Mouse (Mus musculus) MEL (cell line): ENCODE data around the gene Slc25a21. TPM values are rescaled to one million over a fixed set of nuclear protein-coding genes. Genes with fewer than 3 reads are reported as not detected.

Experiments used
- DNase-seq: peaks from one replicate; pipeline ENCODE4 v3.0.0; 2011; ENCODE audit warnings: low read depth, low spot score
- H3K27ac ChIP-seq: 2 replicates; pipeline ENCODE4 v1.5.1; 2012; ENCODE audit warnings: low read depth, mild to moderate bottlenecking, control low read depth, low read length, moderate library complexity; ENCODE audit not compliant: control insufficient read depth
- H3K27me3 ChIP-seq, 2 experiments: fragments of 150-350 bp in 1 of 2; sonication (generic) in 1 of 2; 2 replicates each; pipeline ENCODE4 v1.6.1; 2012; ENCODE audit warnings: low read length in 2 of 2, mild to moderate bottlenecking in 2 of 2, improper control_type of control experiment in 1 of 2, moderate library complexity in 1 of 2; ENCODE audit not compliant: insufficient read depth in 2 of 2, control insufficient read depth in 1 of 2
- H3K36me3 ChIP-seq, 2 experiments: 2 replicates each; pipeline ENCODE4 v1.6.1; 2012 to 2014; ENCODE audit warnings: low read length in 2 of 2, improper control_type of control experiment in 1 of 2, inconsistent platforms in 1 of 2, mild to moderate bottlenecking in 1 of 2; ENCODE audit not compliant: insufficient read depth in 2 of 2, control insufficient read depth in 1 of 2
- H3K4me1 ChIP-seq, 2 experiments: fragments of 150-350 bp in 1 of 2; sonication (generic) in 1 of 2; 2 replicates each; pipeline ENCODE4 v1.6.1; 2012; ENCODE audit warnings: low read length in 2 of 2, improper control_type of control experiment in 1 of 2, mild to moderate bottlenecking in 1 of 2; ENCODE audit not compliant: insufficient read depth in 2 of 2, control insufficient read depth in 1 of 2
- H3K4me3 ChIP-seq, 2 experiments: fragments of 150-350 bp in 1 of 2; sonication (generic) in 1 of 2; 2 replicates each; pipeline ENCODE4 v1.5.1; 2012; ENCODE audit warnings: low read depth in 2 of 2, low read length in 2 of 2, mild to moderate bottlenecking in 2 of 2, moderate library complexity in 2 of 2, control low read depth in 1 of 2, improper control_type of control experiment in 1 of 2; ENCODE audit not compliant: control insufficient read depth in 1 of 2, insufficient read depth in 1 of 2
- H3K79me2 ChIP-seq: 2 replicates; pipeline ENCODE4 v1.6.1; 2012; ENCODE audit warnings: mild to moderate bottlenecking, low read length, moderate library complexity; ENCODE audit not compliant: control insufficient read depth, poor library complexity, insufficient read depth
- H3K9ac ChIP-seq: 2 replicates; pipeline ENCODE4 v1.6.1; 2012; ENCODE audit warnings: low read depth, mild to moderate bottlenecking, control low read depth, low read length, moderate library complexity; ENCODE audit not compliant: control insufficient read depth, poor library complexity, severe bottlenecking
- H3K9me3 ChIP-seq: fragments of 150-350 bp; sonication (generic); replicated peaks from 2 replicates; pipeline ENCODE4 v1.6.1; 2012; ENCODE audit warnings: mild to moderate bottlenecking, low read length, improper control_type of control experiment, moderate library complexity; ENCODE audit not compliant: insufficient read depth
- BHLHE40 ChIP-seq: IDR thresholded peaks from 2 replicates; pipeline ENCODE4 v1.6.1; 2012; ENCODE audit warnings: low read depth, mild to moderate bottlenecking, inconsistent platforms, low read length, improper control_type of control experiment, borderline replicate concordance
- CTCF ChIP-seq, 3 experiments: IDR thresholded peaks in 2 of 3; conservative IDR thresholded peaks in 1 of 3; 2 replicates each; pipeline ENCODE4 v1.5.1; 2011 to 2012; ENCODE audit warnings: low read length in 3 of 3, low read depth in 2 of 3, mild to moderate bottlenecking in 2 of 3, improper control_type of control experiment in 1 of 3, inconsistent platforms in 1 of 3, mixed read lengths in 1 of 3, moderate library complexity in 1 of 3; ENCODE audit not compliant: control insufficient read depth in 1 of 3, insufficient read depth in 1 of 3, poor library complexity in 1 of 3, severe bottlenecking in 1 of 3
- ELF1 ChIP-seq: IDR thresholded peaks from 2 replicates; pipeline ENCODE4 v1.6.1; 2014; ENCODE audit warnings: low read depth, mild to moderate bottlenecking, inconsistent platforms, low read length, improper control_type of control experiment, moderate library complexity
- EP300 ChIP-seq, 2 experiments: IDR thresholded peaks; 2 replicates each; pipeline ENCODE4 v1.6.1; 2011; ENCODE audit warnings: improper control_type of control experiment in 2 of 2, low read length in 2 of 2, low read depth in 1 of 2, mild to moderate bottlenecking in 1 of 2
- GABPA ChIP-seq: IDR thresholded peaks from 2 replicates; pipeline ENCODE4 v1.6.1; 2012; ENCODE audit warnings: low read depth, mild to moderate bottlenecking, inconsistent platforms, low read length, improper control_type of control experiment, moderate library complexity
- HCFC1 ChIP-seq: IDR thresholded peaks from 2 replicates; pipeline ENCODE4 v1.6.1; 2012; ENCODE audit warnings: low read depth, mild to moderate bottlenecking, inconsistent platforms, low read length, improper control_type of control experiment, moderate library complexity
- MAFK ChIP-seq: IDR thresholded peaks from 2 replicates; pipeline ENCODE4 v1.6.1; 2011; ENCODE audit warnings: low read depth, mild to moderate bottlenecking, low read length, improper control_type of control experiment, borderline replicate concordance
- MAZ ChIP-seq: IDR thresholded peaks from 2 replicates; pipeline ENCODE4 v1.6.1; 2012; ENCODE audit warnings: low read depth, mild to moderate bottlenecking, inconsistent platforms, low read length, improper control_type of control experiment
- MYC ChIP-seq: IDR thresholded peaks from 2 replicates; pipeline ENCODE4 v1.6.1; 2011; ENCODE audit warnings: low read depth, mild to moderate bottlenecking, low read length, improper control_type of control experiment, moderate library complexity
- NRF1 ChIP-seq: IDR thresholded peaks from 2 replicates; pipeline ENCODE4 v1.6.1; 2014; ENCODE audit warnings: low read depth, mild to moderate bottlenecking, inconsistent platforms, low read length, improper control_type of control experiment, moderate library complexity; ENCODE audit not compliant: poor library complexity, insufficient read depth, severe bottlenecking
- POLR2A ChIP-seq, 2 experiments: IDR thresholded peaks; 2 replicates each; pipeline ENCODE4 v1.6.1; 2011 to 2012; ENCODE audit warnings: low read length in 2 of 2, mild to moderate bottlenecking in 2 of 2, control low read depth in 1 of 2, improper control_type of control experiment in 1 of 2, low read depth in 1 of 2, moderate library complexity in 1 of 2; ENCODE audit not compliant: control insufficient read depth in 1 of 2, insufficient read depth in 1 of 2, poor library complexity in 1 of 2
- POLR2AphosphoS5 ChIP-seq: IDR thresholded peaks from 2 replicates; pipeline ENCODE4 v1.6.1; 2012; ENCODE audit warnings: low read depth, borderline replicate concordance, mild to moderate bottlenecking, inconsistent platforms, low read length, moderate library complexity, mixed read lengths
- RCOR1 ChIP-seq: IDR thresholded peaks from 2 replicates; pipeline ENCODE4 v1.6.1; 2012; ENCODE audit warnings: low read depth, mild to moderate bottlenecking, inconsistent platforms, low read length, improper control_type of control experiment
- SMC3 ChIP-seq: IDR thresholded peaks from 2 replicates; pipeline ENCODE4 v1.6.1; 2011; ENCODE audit warnings: low read depth, low read length, improper control_type of control experiment
- TBP ChIP-seq: IDR thresholded peaks from 2 replicates; pipeline ENCODE4 v1.8.0; 2011; ENCODE audit warnings: low read depth, low read length, improper control_type of control experiment
- UBTF ChIP-seq: IDR thresholded peaks from 2 replicates; pipeline ENCODE4 v1.6.1; 2012; ENCODE audit warnings: low read depth, mild to moderate bottlenecking, inconsistent platforms, low read length, improper control_type of control experiment, moderate library complexity, borderline replicate concordance; ENCODE audit not compliant: insufficient read depth
- USF1 ChIP-seq: IDR thresholded peaks from 2 replicates; pipeline ENCODE4 v1.6.1; 2014; ENCODE audit warnings: low read depth, mild to moderate bottlenecking, inconsistent platforms, low read length, improper control_type of control experiment, moderate library complexity
- USF2 ChIP-seq, 2 experiments: IDR thresholded peaks; 2 replicates each; pipeline ENCODE4 v1.6.1; 2011 to 2012; ENCODE audit warnings: improper control_type of control experiment in 2 of 2, low read length in 2 of 2, borderline replicate concordance in 1 of 2, inconsistent platforms in 1 of 2, low read depth in 1 of 2, mild to moderate bottlenecking in 1 of 2; ENCODE audit not compliant: insufficient read depth in 1 of 2
- ZC3H11A ChIP-seq: IDR thresholded peaks from 2 replicates; pipeline ENCODE4 v1.6.1; 2012; ENCODE audit warnings: low read depth, mild to moderate bottlenecking, inconsistent platforms, low read length, improper control_type of control experiment
- ZMIZ1 ChIP-seq: IDR thresholded peaks from 2 replicates; pipeline ENCODE4 v1.6.1; 2012; ENCODE audit warnings: low read depth, mild to moderate bottlenecking, inconsistent platforms, low read length, improper control_type of control experiment, moderate library complexity
- polyA plus RNA-seq, 2 experiments: library from polyadenylated mRNA; stranded (reverse) in 1 of 2; unstranded in 1 of 2; fragments of >175 nt in 1 of 2; fragments of >200 nt in 1 of 2; gene quantifications; 2 replicates each; pipeline versions ENCODE4 v1.2.1 to v1.2.4; 2012; ENCODE audit warnings: low replicate concordance in 2 of 2, low read depth in 1 of 2; ENCODE audit not compliant: insufficient read length in 2 of 2, insufficient read depth in 1 of 2, missing spikeins in 1 of 2
- total RNA-seq: library from RNA; depleted of rRNA; stranded (reverse); fragments of 300-350 nt; gene quantifications from 2 replicates; pipeline ENCODE4 v1.2.3, GENCODE M21; 2012

Slc25a21 gene
- total and polyA plus RNA-seq, 3 experiments = 14.7 to 18.3 TPM; not detected in 1

- DNase-seq = no peak
- TF ChIP-seq HCFC1 = no peak
- no peak for TF ChIP-seq SMC3
- TF ChIP-seq POLR2A (IDR thresholded peaks at IDR 0.05; ENCODE audit: control insufficient read depth in 1 of 2, insufficient read depth in 1 of 2, low read depth in 1 of 2, low read length in 2 of 2, poor library complexity in 1 of 2) = no peak
- no peak for TF ChIP-seq POLR2AphosphoS5
- no peak for TF ChIP-seq ZMIZ1
- TF ChIP-seq ZC3H11A = no peak
- no peak for TF ChIP-seq MAFK
- no peak for TF ChIP-seq RCOR1
- TF ChIP-seq MAZ = no peak
- TF ChIP-seq USF1 = no peak
- TF ChIP-seq GABPA = no peak
- no peak for TF ChIP-seq MYC
- TF ChIP-seq NRF1 = no peak
- TF ChIP-seq ELF1 = no peak
- no peak for TF ChIP-seq TBP
- no peak for TF ChIP-seq UBTF
- no peak for TF ChIP-seq BHLHE40
- TF ChIP-seq EP300 (IDR thresholded peaks at IDR 0.05; ENCODE audit: low read depth in 1 of 2, low read length in 2 of 2) = no peak
- no peak for TF ChIP-seq CTCF (IDR thresholded peaks at IDR 0.05 in 2 of 3, conservative IDR thresholded peaks at IDR 0.05 in 1 of 3; ENCODE audit: control insufficient read depth in 1 of 3, insufficient read depth in 1 of 3, low read depth in 2 of 3, low read length in 3 of 3, poor library complexity in 1 of 3, severe bottlenecking in 1 of 3)
- Histone ChIP-seq H3K9ac (no peak overlapping the region), H3K79me2 (no peaks in the 10 kb centered on the region), H3K4me1 (no peaks in the 10 kb centered on the region), H3K9me3 (no peaks in the 10 kb centered on the region), H3K36me3 (no peaks in the 10 kb centered on the region), H3K4me3 (no peak overlapping the region), H3K27me3 (no peaks in the 10 kb centered on the region), H3K27ac (no peak overlapping the region)
These were observed 302.3 kb downstream of the Slc25a21 start for GRCm38 (mm10) chr12:56894963-56895362.

GRCm38 (mm10) chr12:56890891-56891726, 306.2 kb downstream of the Slc25a21 start:
- TF ChIP-seq USF2 (IDR thresholded peaks at IDR 0.05; ENCODE audit: borderline replicate concordance in 1 of 2, insufficient read depth in 1 of 2, low read depth in 1 of 2, low read length in 2 of 2) = no peak
- DNase-seq = no peak
- H3K9ac ChIP-seq = no peak overlapping the region

More at GRCm38 (mm10) chr12:56890891-56891726, 306.2 kb downstream of the Slc25a21 start:
- Histone ChIP-seq H3K9me3 (no peaks in the 10 kb centered on the region), H3K27me3 (no peaks in the 10 kb centered on the region), H3K27ac (no peak overlapping the region), H3K36me3 (peaks cover 0 to 3% of the 10 kb centered on the region in 2 experiments; a peak in 1 of 4 replicates), H3K4me1 (peaks cover 3 to 4% of the 10 kb centered on the region in 2 experiments; a peak in 3 of 4 replicates), H3K79me2 (no peaks in the 10 kb centered on the region), H3K4me3 (no peak overlapping the region)
